Mouse (Mus musculus): ENCODE data around the gene Inpp5a. TPM values are rescaled to one million over a fixed set of nuclear protein-coding genes. Genes with fewer than 3 reads are reported as not detected.
A peak's percentile ranks its signal among the peaks of the same experiment; 100 is the strongest.

Gene Inpp5a
- polyA plus RNA-seq, 1 experiment from 2014 or later = 25.2 TPM

- ATAC-seq (ENCODE audit: low FRiP score) = no peak
- Histone ChIP-seq H3K4me2 (no peak overlapping the region), H3K4me1 (ENCODE audit: control insufficient read depth, insufficient read depth, low read length) (peaks cover 16% of the 10 kb centered on the region), H3K9me3 (ENCODE audit: control insufficient read depth, low read length) (no peaks in the 10 kb centered on the region), H3K4me3 (ENCODE audit: low read depth, low read length) (no peak overlapping the region), H3K36me3 (ENCODE audit: control insufficient read depth, insufficient read depth, low read length) (no peaks in the 10 kb centered on the region), H3K27ac (ENCODE audit: low read depth, low read length) (no peak overlapping the region), H3K27me3 (ENCODE audit: control insufficient read depth, insufficient read depth, low read length) (no peaks in the 10 kb centered on the region), H3K9ac (ENCODE audit: low read length) (no peak overlapping the region)
- WGBS = 85% methylated on average over 2 of the region's 2 CpGs
- no peak for DNase-seq (ENCODE audit: low spot score, missing footprints)
Measured at GRCm38 (mm10) chr7:139368218-139368617, 20.7 kb upstream of the Inpp5a start.

- DNase-seq (ENCODE audit: low spot score, missing footprints) (no peak), ATAC-seq (ENCODE audit: low FRiP score) (no peak)
- Histone ChIP-seq H3K4me1 (ENCODE audit: control insufficient read depth, insufficient read depth, low read length) (peaks cover 9% of the 10 kb centered on the region), H3K9ac (ENCODE audit: low read length) (no peak overlapping the region; the same call in 1 of the 2 replicates), H3K27ac (ENCODE audit: low read depth, low read length) (no peak overlapping the region), H3K9me3 (ENCODE audit: control insufficient read depth, low read length) (no peaks in the 10 kb centered on the region), H3K4me3 (ENCODE audit: low read depth, low read length) (no peak overlapping the region), H3K36me3 (ENCODE audit: control insufficient read depth, insufficient read depth, low read length) (no peaks in the 10 kb centered on the region), H3K4me2 (no peak overlapping the region), H3K27me3 (ENCODE audit: control insufficient read depth, insufficient read depth, low read length) (no peaks in the 10 kb centered on the region)
- 76% methylated on average over 14 of the region's 14 CpGs for WGBS
Measured at GRCm38 (mm10) chr7:139368722-139369380, 20.1 kb upstream of the Inpp5a start.

DNA sequence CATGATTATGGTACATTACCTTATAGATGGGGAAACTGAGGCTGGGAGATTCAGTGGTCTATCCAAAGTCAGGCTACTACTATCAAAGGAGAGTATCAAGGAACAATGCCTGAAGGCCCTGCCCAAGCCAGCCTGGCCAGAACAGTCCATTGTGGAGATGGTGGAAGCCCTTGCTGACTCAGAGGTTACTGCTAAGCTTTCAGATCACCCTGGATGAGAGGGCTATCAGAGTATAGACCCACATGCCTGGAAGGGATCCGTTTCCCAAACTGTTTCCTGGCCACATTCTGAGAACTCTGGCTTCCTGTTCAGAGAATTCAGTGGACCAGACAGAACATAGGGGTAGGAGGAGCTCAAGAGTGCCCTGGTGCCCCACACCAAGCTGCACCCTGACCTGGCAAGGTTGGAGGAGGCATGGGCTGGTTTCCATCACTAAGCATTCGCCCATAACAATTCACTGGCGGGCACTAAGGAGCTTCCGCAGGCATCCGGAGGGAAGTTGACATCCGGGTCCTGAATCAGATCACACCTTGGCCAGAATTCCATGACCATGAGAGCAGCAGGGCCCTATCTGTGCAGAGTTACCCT, 19.3 kb upstream of the Inpp5a start:
- no peak overlapping the region for H3K4me3 ChIP-seq (ENCODE audit: low read depth, low read length)
- H3K9ac ChIP-seq (ENCODE audit: low read length) = no peak overlapping the region
- no peaks in the 10 kb centered on the region for H3K27me3 ChIP-seq (ENCODE audit: control insufficient read depth, insufficient read depth, low read length)
- WGBS = 90% methylated on average over 6 of the region's 6 CpGs
- no peak for DNase-seq (ENCODE audit: low spot score, missing footprints)
- peaks cover 2% of the 10 kb centered on the region for H3K4me1 ChIP-seq (ENCODE audit: control insufficient read depth, insufficient read depth, low read length)
- no peak overlapping the region for H3K27ac ChIP-seq (ENCODE audit: low read depth, low read length)
- no peaks in the 10 kb centered on the region for H3K36me3 ChIP-seq (ENCODE audit: control insufficient read depth, insufficient read depth, low read length)
- no peak overlapping the region for H3K4me2 ChIP-seq
- H3K9me3 ChIP-seq (ENCODE audit: control insufficient read depth, low read length) = no peaks in the 10 kb centered on the region
- no peak for ATAC-seq (ENCODE audit: low FRiP score)

DNA sequence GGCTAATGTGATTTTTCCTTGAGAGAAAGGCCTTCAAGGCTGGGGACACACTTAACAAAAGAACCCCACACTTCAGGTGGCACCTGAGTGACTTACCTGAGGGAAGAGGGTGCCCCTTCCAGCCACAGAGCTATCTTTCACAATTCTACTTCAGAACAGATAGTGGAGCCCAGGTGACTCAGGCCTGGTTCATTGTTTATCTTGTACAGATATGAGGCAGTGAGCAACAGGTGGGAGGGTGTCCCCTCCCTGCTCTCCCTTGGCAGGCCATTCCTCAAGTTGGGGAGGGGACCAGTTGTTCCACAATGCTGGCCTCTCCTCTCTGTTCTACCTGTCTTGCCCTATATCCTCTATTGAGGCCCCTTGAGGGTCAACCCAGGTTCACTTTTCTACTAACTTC, 17.5 kb upstream of the Inpp5a start:
- no peaks in the 10 kb centered on the region for H3K4me1 ChIP-seq (ENCODE audit: control insufficient read depth, insufficient read depth, low read length)
- H3K4me2 ChIP-seq = no peak overlapping the region
- ATAC-seq (ENCODE audit: low FRiP score) = no peak
- H3K36me3 ChIP-seq (ENCODE audit: control insufficient read depth, insufficient read depth, low read length) = no peaks in the 10 kb centered on the region
- no peak for DNase-seq (ENCODE audit: low spot score, missing footprints)
- no peak overlapping the region for H3K27ac ChIP-seq (ENCODE audit: low read depth, low read length)
- H3K9ac ChIP-seq (ENCODE audit: low read length) = no peak overlapping the region
- H3K9me3 ChIP-seq (ENCODE audit: control insufficient read depth, low read length) = no peaks in the 10 kb centered on the region
- no peak overlapping the region for H3K4me3 ChIP-seq (ENCODE audit: low read depth, low read length)
- H3K27me3 ChIP-seq (ENCODE audit: control insufficient read depth, insufficient read depth, low read length) = no peaks in the 10 kb centered on the region

GRCm38 (mm10) chr7:139377381-139377780, 11.5 kb upstream of the Inpp5a start:
- DNase-seq (ENCODE audit: low spot score, missing footprints) (no peak), ATAC-seq (ENCODE audit: low FRiP score) (no peak)
- Histone ChIP-seq H3K4me1 (ENCODE audit: control insufficient read depth, insufficient read depth, low read length) (no peaks in the 10 kb centered on the region), H3K4me2 (no peak overlapping the region), H3K27ac (ENCODE audit: low read depth, low read length) (no peak overlapping the region), H3K9me3 (ENCODE audit: control insufficient read depth, low read length) (no peaks in the 10 kb centered on the region), H3K27me3 (ENCODE audit: control insufficient read depth, insufficient read depth, low read length) (no peaks in the 10 kb centered on the region), H3K9ac (ENCODE audit: low read length) (no peak overlapping the region), H3K4me3 (ENCODE audit: low read depth, low read length) (no peak overlapping the region), H3K36me3 (ENCODE audit: control insufficient read depth, insufficient read depth, low read length) (no peaks in the 10 kb centered on the region)
- 79% methylated on average over 7 of the region's 7 CpGs for WGBS

GRCm38 (mm10) chr7:139378355-139378754, 10.6 kb upstream of the Inpp5a start:
- H3K27ac ChIP-seq (ENCODE audit: low read depth, low read length) = no peak overlapping the region
- no peaks in the 10 kb centered on the region for H3K9me3 ChIP-seq (ENCODE audit: control insufficient read depth, low read length)
- no peaks in the 10 kb centered on the region for H3K27me3 ChIP-seq (ENCODE audit: control insufficient read depth, insufficient read depth, low read length)
- ATAC-seq (ENCODE audit: low FRiP score) (no peak), DNase-seq (ENCODE audit: low spot score, missing footprints) (no peak)
- no peaks in the 10 kb centered on the region for H3K4me1 ChIP-seq (ENCODE audit: control insufficient read depth, insufficient read depth, low read length)
- H3K4me2 ChIP-seq = no peak overlapping the region
- H3K9ac ChIP-seq (ENCODE audit: low read length) = no peak overlapping the region
- H3K4me3 ChIP-seq (ENCODE audit: low read depth, low read length) = no peak overlapping the region
- H3K36me3 ChIP-seq (ENCODE audit: control insufficient read depth, insufficient read depth, low read length) = no peaks in the 10 kb centered on the region
- WGBS = 85% methylated on average over 3 of the region's 3 CpGs

DNA sequence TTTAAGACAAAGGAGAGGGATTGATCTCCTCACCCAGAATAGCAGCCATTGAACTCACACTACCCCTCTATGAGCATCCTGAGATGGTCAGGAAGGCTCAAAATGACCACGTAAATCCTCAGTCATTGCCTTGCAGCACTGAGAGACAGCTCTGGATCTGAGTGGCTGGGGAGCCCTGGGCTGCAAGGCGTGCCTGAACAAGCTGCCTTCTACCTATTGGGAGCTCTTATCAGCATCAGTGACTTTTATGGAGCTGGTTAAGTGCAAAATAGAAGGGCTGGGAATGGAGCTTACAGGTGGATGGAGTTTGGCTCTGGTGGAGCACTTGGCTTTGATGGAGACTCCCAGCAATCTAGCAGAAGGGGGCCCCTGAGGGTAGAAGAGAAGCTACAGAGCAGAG, 9.2 kb upstream of the Inpp5a start:
- Histone ChIP-seq H3K4me1 (ENCODE audit: control insufficient read depth, insufficient read depth, low read length) (no peaks in the 10 kb centered on the region), H3K9ac (ENCODE audit: low read length) (no peak overlapping the region), H3K36me3 (ENCODE audit: control insufficient read depth, insufficient read depth, low read length) (no peaks in the 10 kb centered on the region), H3K4me2 (no peak overlapping the region), H3K27me3 (ENCODE audit: control insufficient read depth, insufficient read depth, low read length) (no peaks in the 10 kb centered on the region), H3K9me3 (ENCODE audit: control insufficient read depth, low read length) (no peaks in the 10 kb centered on the region), H3K27ac (ENCODE audit: low read depth, low read length) (no peak overlapping the region), H3K4me3 (ENCODE audit: low read depth, low read length) (no peak overlapping the region)
- 84% methylated on average over 2 of the region's 2 CpGs for WGBS
- peak; percentile 33 for DNase-seq (ENCODE audit: low spot score, missing footprints)
- no peak for ATAC-seq (ENCODE audit: low FRiP score)

- no peak overlapping the region for H3K27ac ChIP-seq (ENCODE audit: low read depth, low read length)
- no peaks in the 10 kb centered on the region for H3K27me3 ChIP-seq (ENCODE audit: control insufficient read depth, insufficient read depth, low read length)
- H3K9ac ChIP-seq (ENCODE audit: low read length) = no peak overlapping the region
- ATAC-seq (ENCODE audit: low FRiP score) (no peak), DNase-seq (ENCODE audit: low spot score, missing footprints) (peak; percentile 56)
- H3K4me3 ChIP-seq (ENCODE audit: low read depth, low read length) = no peak overlapping the region
- no peaks in the 10 kb centered on the region for H3K4me1 ChIP-seq (ENCODE audit: control insufficient read depth, insufficient read depth, low read length)
- H3K9me3 ChIP-seq (ENCODE audit: control insufficient read depth, low read length) = no peaks in the 10 kb centered on the region
- WGBS = 82% methylated on average over 4 of the region's 4 CpGs
- H3K4me2 ChIP-seq = no peak overlapping the region
- H3K36me3 ChIP-seq (ENCODE audit: control insufficient read depth, insufficient read depth, low read length) = no peaks in the 10 kb centered on the region
Measured at GRCm38 (mm10) chr7:139380225-139380624, 8.7 kb upstream of the Inpp5a start.

GRCm38 (mm10) chr7:139381877-139382276, 7.0 kb upstream of the Inpp5a start:
- Histone ChIP-seq H3K27me3 (ENCODE audit: control insufficient read depth, insufficient read depth, low read length) (no peaks in the 10 kb centered on the region), H3K36me3 (ENCODE audit: control insufficient read depth, insufficient read depth, low read length) (no peaks in the 10 kb centered on the region), H3K27ac (ENCODE audit: low read depth, low read length) (no peak overlapping the region), H3K4me3 (ENCODE audit: low read depth, low read length) (no peak overlapping the region), H3K4me2 (no peak overlapping the region), H3K9me3 (ENCODE audit: control insufficient read depth, low read length) (no peaks in the 10 kb centered on the region), H3K9ac (ENCODE audit: low read length) (no peak overlapping the region), H3K4me1 (ENCODE audit: control insufficient read depth, insufficient read depth, low read length) (no peaks in the 10 kb centered on the region)
- ATAC-seq (ENCODE audit: low FRiP score) = no peak
- 73% methylated on average over 2 of the region's 2 CpGs for WGBS
- DNase-seq (ENCODE audit: low spot score, missing footprints) = peak; percentile 60

Data from midbrain, embryonic 11.5 days (tissue).